ENCODE assay signal across 21 mouse cellular contexts in the genomic region with DNA sequence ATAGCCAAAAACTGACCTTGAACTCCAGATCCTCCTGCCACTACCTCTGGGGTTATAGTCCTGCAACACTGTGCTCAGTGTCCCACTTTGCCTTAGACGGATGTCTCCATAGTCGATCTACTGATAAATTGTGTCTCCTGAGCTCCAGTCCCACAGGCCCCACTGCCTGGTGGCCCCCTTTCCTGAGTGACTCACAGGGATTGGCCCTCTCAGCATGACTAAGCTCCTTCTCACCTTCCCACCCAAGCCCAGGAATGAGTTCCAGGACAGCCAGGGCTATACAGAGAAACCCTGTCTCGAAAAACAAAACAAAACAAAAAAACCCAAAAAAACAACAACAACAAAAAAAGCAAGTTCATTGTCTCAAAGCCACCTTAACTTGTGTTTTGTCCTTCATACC.
"Had no signal": no experiment of that assay in that cellular context is flagged by ENCODE, and none has a peak within 500 bp of the region (broad histone marks: within the 10 kb centered on the region; RNA-seq: fewer than 3 reads in every experiment).

No protein-coding gene starts in this region.

- DNase-seq: cerebellum, adult 8-10 months; cerebellum, adult 9-10 months; cerebellum, adult 9-11 months; cerebellum, postnatal 10 days; cerebellum, postnatal 14 days; cerebellum, postnatal 25 days; cerebellum, postnatal 36 days; embryo, embryonic 11 days; forebrain, postnatal 0 days; gastrocnemius, adult 2 months; gastrocnemius, postnatal 10 days; gastrocnemius, postnatal 14 days; gastrocnemius, postnatal 25 days; gastrocnemius, postnatal 36 days; heart, adult 11 months; heart, adult 18-20 months; heart, adult 2 months had no signal

- ATAC-seq: forebrain, embryonic 13.5 days; forebrain, embryonic 14.5 days; forebrain, embryonic 15.5 days; forebrain, embryonic 16.5 days; forebrain, postnatal 0 days had no signal
